Mouse (Mus musculus) neural tube, embryonic 14.5 days (tissue): ENCODE data around the gene Cxcl9. TPM values are rescaled to one million over a fixed set of nuclear protein-coding genes. Genes with fewer than 3 reads are reported as not detected.

Experiments used
- ATAC-seq: fragments of 200-750 bp; cut with Nextera tagmentation; 2 replicates; pipeline ENCODE4 v1.8.0; 2017; ENCODE audit warnings: low read depth, mild to moderate bottlenecking, moderate TSS enrichment, moderate library complexity
- H3K27ac ChIP-seq: fragments of 300-500 bp; sonication (generic); 2 replicates; pipeline ENCODE4 v1.5.1; 2014; ENCODE audit warnings: low read depth, mild to moderate bottlenecking, control low read depth, low read length, moderate library complexity, mixed read lengths
- H3K27me3 ChIP-seq: fragments of 300-500 bp; sonication (generic); 2 replicates; pipeline ENCODE4 v1.6.1; 2014; ENCODE audit warnings: low read length; ENCODE audit not compliant: control insufficient read depth, insufficient read depth
- H3K36me3 ChIP-seq: fragments of 300-500 bp; sonication (generic); 2 replicates; pipeline ENCODE4 v1.6.1; 2014; ENCODE audit warnings: low read length, mixed read lengths; ENCODE audit not compliant: control insufficient read depth, insufficient read depth
- H3K4me1 ChIP-seq: fragments of 300-500 bp; sonication (generic); 2 replicates; pipeline ENCODE4 v1.6.1; 2014; ENCODE audit warnings: low read length; ENCODE audit not compliant: control insufficient read depth, insufficient read depth
- H3K4me2 ChIP-seq: fragments of 300-500 bp; sonication (generic); 2 replicates; pipeline ENCODE4 v1.6.1; 2014; ENCODE audit warnings: mild to moderate bottlenecking, low read depth, low read length, control low read depth
- H3K4me3 ChIP-seq: fragments of 300-500 bp; sonication (generic); 2 replicates; pipeline ENCODE4 v1.5.1; 2014; ENCODE audit warnings: low read depth, low read length, control low read depth, mixed read lengths
- H3K9ac ChIP-seq: fragments of 300-500 bp; sonication (generic); replicated peaks from 2 replicates; pipeline ENCODE4 v1.6.1; 2014; ENCODE audit warnings: low read depth, mild to moderate bottlenecking, control low read depth, low read length, mixed read lengths
- H3K9me3 ChIP-seq: fragments of 300-500 bp; sonication (generic); 2 replicates; pipeline ENCODE4 v1.6.1; 2016; ENCODE audit warnings: low read length; ENCODE audit not compliant: control insufficient read depth
- WGBS: fragments of 180-500 bp; shearing (Covaris S2); extraction: QIAGEN DNeasy Blood & Tissue Kit; methylation state at CpG from one replicate; pipeline ENCODE4 v1.1.7; 2014; 5-methylcytosine and 5-hydroxymethylcytosine counted together
- polyA plus RNA-seq: library from polyadenylated mRNA; unstranded; fragments of >200 nt; fragmentation: Nextera tagmentation; extraction: Ambion mirVana; gene quantifications from 2 replicates; pipeline ENCODE4 v1.2.1, GENCODE M21; 2014

Gene Cxcl9
- polyA plus RNA-seq, 1 experiment from 2014 or later: not detected

- Histone ChIP-seq H3K4me3 (no peak overlapping the region), H3K36me3 (no peaks in the 10 kb centered on the region), H3K27ac (no peak overlapping the region), H3K9ac (no peak overlapping the region), H3K27me3 (no peaks in the 10 kb centered on the region), H3K4me2 (0 out of 2 replicates have a peak overlapping the region, but pooled peaks have one; percentile 77), H3K9me3 (no peaks in the 10 kb centered on the region), H3K4me1 (peaks cover 5% of the 10 kb centered on the region; the same call in 1 of the 2 replicates)
- WGBS: 80% methylated on average over 10 of the region's 10 CpGs
- ATAC-seq: no peak
Measured at GRCm38 (mm10) chr5:92278942-92279537, 48.8 kb downstream of the Cxcl9 start.

- no peaks in the 10 kb centered on the region for H3K27me3 ChIP-seq
- ATAC-seq: peak; percentile 92
- peak within 1 kb of the TSS; percentile 57 for H3K27ac ChIP-seq
- no peaks in the 10 kb centered on the region for H3K9me3 ChIP-seq
- peak within 1 kb of the TSS; percentile 68 for H3K9ac ChIP-seq
- WGBS: 4% methylated on average over 54 of the region's 54 CpGs
- H3K4me1 ChIP-seq: peaks cover 5% of the 10 kb centered on the region; the same call in 1 of the 2 replicates
- H3K4me2 ChIP-seq: peak within 1 kb of the TSS; percentile 77
- H3K36me3 ChIP-seq: no peaks in the 10 kb centered on the region
- peak within 1 kb of the TSS; percentile 54 for H3K4me3 ChIP-seq
Measured at GRCm38 (mm10) chr5:92277437-92278394, 50.2 kb downstream of the Cxcl9 start, which contains the start of gene Naaa. Gene Naaa, minus strand, starts transcription at chr5:92278170.

Other genes with a start within 250 kb of the Cxcl9 start
- gene G3bp2, start 244.4 kb downstream of the Cxcl9 start, polyA plus RNA-seq: 406 and 408 TPM in 2 replicates
- 31.7 and 36.3 TPM in 2 replicates for gene Uso1, start 190.1 kb downstream of the Cxcl9 start, polyA plus RNA-seq
- not detected in 2 replicates for gene U90926, start 112.7 kb downstream of the Cxcl9 start, polyA plus RNA-seq
- 0.21 and 0.99 TPM in 2 replicates for gene Ppef2, start 71.8 kb downstream of the Cxcl9 start, polyA plus RNA-seq
- gene Naaa, start 49.9 kb downstream of the Cxcl9 start, polyA plus RNA-seq: 23.1 and 23.9 TPM in 2 replicates
- 30.2 and 37.4 TPM in 2 replicates for gene Sdad1, start 17.6 kb downstream of the Cxcl9 start, polyA plus RNA-seq
- 6.0 and 11.9 TPM in 2 replicates for gene Art3, start 3.7 kb upstream of the Cxcl9 start, polyA plus RNA-seq
- gene Cxcl10, start 20.8 kb upstream of the Cxcl9 start, polyA plus RNA-seq: not detected in 2 replicates
- 52.7 and 53.7 TPM in 2 replicates for gene Nup54, start 107.1 kb upstream of the Cxcl9 start, polyA plus RNA-seq
- 16.2 and 17.6 TPM in 2 replicates for gene Scarb2, start 178.8 kb upstream of the Cxcl9 start, polyA plus RNA-seq
- 1.4 and 2.1 TPM in 2 replicates for gene Fam47e, start 227.0 kb upstream of the Cxcl9 start, polyA plus RNA-seq